Mouse (Mus musculus): ENCODE measurements at regions not wholly inside any gene's neighbourhood (a gene's known extent, or its start where the extent isn't known, plus 50 kb on each side); places are given as distances from the start of the nearest gene placed in this dataset.

GRCm38 (mm10) chr4:32183791-32184190 is 54.8 kb upstream of the Bach2 start:
- TF ChIP-seq POLR2A (IDR thresholded peaks at IDR 0.05; ENCODE audit: insufficient read depth, low read depth, low read length) = no peak
- no peak for TF ChIP-seq CTCF (IDR thresholded peaks at IDR 0.05; ENCODE audit: insufficient read depth, low read depth, low read length)

All from olfactory bulb, adult 2 months (tissue).